Mouse (Mus musculus) midbrain, postnatal 0 days (tissue): ENCODE data around the gene Atf6. TPM values are rescaled to one million over a fixed set of nuclear protein-coding genes. Genes with fewer than 3 reads are reported as not detected.

Experiments used
- ATAC-seq: fragments of 200-750 bp; cut with Nextera tagmentation; 2 replicates; pipeline ENCODE4 v1.8.0; 2017; ENCODE audit warnings: moderate number of reproducible peaks, mild to moderate bottlenecking, moderate TSS enrichment, moderate library complexity; ENCODE audit not compliant: low FRiP score
- DNase-seq: peaks from one replicate; pipeline ENCODE4 v3.0.0-alpha.2; 2015; ENCODE audit warnings: low spot score
- H3K27ac ChIP-seq: fragments of 300-500 bp; sonication (generic); 2 replicates; pipeline ENCODE4 v1.5.1; 2014; ENCODE audit warnings: low read depth, mild to moderate bottlenecking, low read length, mixed read lengths
- H3K27me3 ChIP-seq: fragments of 300-500 bp; sonication (generic); 2 replicates; pipeline ENCODE4 v1.6.1; 2014; ENCODE audit warnings: low read length, control low read depth, mixed read lengths; ENCODE audit not compliant: insufficient read depth
- H3K36me3 ChIP-seq: fragments of 300-500 bp; sonication (generic); 2 replicates; pipeline ENCODE4 v1.6.1; 2014; ENCODE audit warnings: low read length, control low read depth, mixed read lengths; ENCODE audit not compliant: insufficient read depth
- H3K4me1 ChIP-seq: fragments of 300-500 bp; sonication (generic); 2 replicates; pipeline ENCODE4 v1.6.1; 2014; ENCODE audit warnings: mild to moderate bottlenecking, control low read depth, antibody characterized with exemption, low read length, mixed read lengths; ENCODE audit not compliant: insufficient read depth
- H3K4me2 ChIP-seq: fragments of 300-500 bp; sonication (generic); 2 replicates; pipeline ENCODE4 v1.6.1; 2014; ENCODE audit warnings: low read depth, mild to moderate bottlenecking, low read length, mixed read lengths; ENCODE audit not compliant: poor library complexity, severe bottlenecking
- H3K4me3 ChIP-seq: fragments of 300-500 bp; sonication (generic); 2 replicates; pipeline ENCODE4 v1.5.1; 2014; ENCODE audit warnings: low read depth, mild to moderate bottlenecking, low read length, moderate library complexity
- H3K9ac ChIP-seq: fragments of 300-500 bp; sonication (generic); replicated peaks from 2 replicates; pipeline ENCODE4 v1.6.1; 2014; ENCODE audit warnings: mild to moderate bottlenecking, low read length, moderate library complexity, mixed read lengths; ENCODE audit not compliant: poor library complexity, severe bottlenecking
- H3K9me3 ChIP-seq: fragments of 300-500 bp; sonication (generic); 2 replicates; pipeline ENCODE4 v1.6.1; 2016; ENCODE audit warnings: low read length, control low read depth
- CTCF ChIP-seq: IDR thresholded peaks from 2 replicates; pipeline ENCODE4 v1.5.1; 2016; ENCODE audit warnings: antibody characterized with exemption, mild to moderate bottlenecking
- WGBS: fragments of 180-500 bp; shearing (Covaris S2); extraction: QIAGEN DNeasy Blood & Tissue Kit; methylation state at CpG from one replicate; pipeline ENCODE4 v1.1.7; 2014; 5-methylcytosine and 5-hydroxymethylcytosine counted together
- polyA plus RNA-seq: library from polyadenylated mRNA; unstranded; fragments of >200 nt; fragmentation: Nextera tagmentation; extraction: Ambion mirVana; gene quantifications from 2 replicates; pipeline ENCODE4 v1.2.1, GENCODE M21; 2015
- total RNA-seq: library from RNA; depleted of rRNA; stranded (reverse); fragments of >200 nt; gene quantifications from 2 replicates; pipeline ENCODE4 v1.2.3, GENCODE M21; 2014; rRNA removed

The Atf6 gene
- total RNA-seq (17.4 and 21.0 TPM in 2 replicates), polyA plus RNA-seq (5.4 and 5.5 TPM in 2 replicates)

- Histone ChIP-seq H3K9me3 (no peaks in the 10 kb centered on the region), H3K27ac (peak within 1 kb of the TSS; percentile 69), H3K36me3 (no peaks in the 10 kb centered on the region), H3K4me3 (peak within 1 kb of the TSS; percentile 69), H3K9ac (peak within 1 kb of the TSS; percentile 66), H3K4me2 (peak within 1 kb of the TSS; percentile 62), H3K27me3 (no peaks in the 10 kb centered on the region), H3K4me1 (no peaks in the 10 kb centered on the region)
- DNase-seq (peak; percentile 95), ATAC-seq (peak; percentile 76)
- TF ChIP-seq CTCF = no peak
- under 1% methylated on average over 25 of the region's 25 CpGs for WGBS
Measured at GRCm38 (mm10) chr1:170867691-170868105, at the start of gene Atf6. TSS of gene Atf6 (minus strand) at chr1:170867771.

GRCm38 (mm10) chr1:170915657-170916056 lies 48.1 kb upstream of the Atf6 start:
- Histone ChIP-seq H3K9me3 (no peaks in the 10 kb centered on the region), H3K4me2 (no peak overlapping the region), H3K9ac (no peak overlapping the region), H3K27ac (no peak overlapping the region), H3K36me3 (no peaks in the 10 kb centered on the region), H3K27me3 (no peaks in the 10 kb centered on the region; the same call in 1 of the 2 replicates), H3K4me3 (no peak overlapping the region), H3K4me1 (no peaks in the 10 kb centered on the region)
- WGBS = 76% methylated on average over 5 of the region's 5 CpGs
- ATAC-seq = no peak
- TF ChIP-seq CTCF = no peak
- DNase-seq = no peak

GRCm38 (mm10) chr1:170912891-170913615 lies 45.5 kb upstream of the Atf6 start, which contains the start of gene Fcrlb:
TSS of gene Fcrlb (minus strand) at chr1:170912941.
- Histone ChIP-seq H3K4me2 (no peak within 1 kb of the TSS), H3K4me1 (peaks cover 4% of the 10 kb centered on the region; the same call in 1 of the 2 replicates), H3K27me3 (peaks cover 7% of the 10 kb centered on the region), H3K36me3 (no peaks in the 10 kb centered on the region), H3K9me3 (no peaks in the 10 kb centered on the region), H3K4me3 (no peak within 1 kb of the TSS), H3K9ac (no peak within 1 kb of the TSS), H3K27ac (no peak within 1 kb of the TSS)
- DNase-seq (no peak), ATAC-seq (no peak)
- TF ChIP-seq CTCF = no peak
- 57% methylated on average over 5 of the region's 5 CpGs for WGBS

- no peak for TF ChIP-seq CTCF
- Histone ChIP-seq H3K4me1 (peaks cover 9% of the 10 kb centered on the region; the same call in 1 of the 2 replicates), H3K27ac (no peak overlapping the region), H3K9me3 (no peaks in the 10 kb centered on the region), H3K27me3 (peaks cover 10% of the 10 kb centered on the region), H3K9ac (no peak overlapping the region), H3K4me2 (no peak overlapping the region), H3K36me3 (no peaks in the 10 kb centered on the region), H3K4me3 (no peak overlapping the region)
- ATAC-seq (no peak), DNase-seq (no peak)
- whole genome bisulfite sequencing = 82% methylated on average over 11 of the region's 11 CpGs
Measured at GRCm38 (mm10) chr1:170911907-170912660, 44.5 kb upstream of the Atf6 start.

- Histone ChIP-seq H3K27me3 (peaks cover 17% of the 10 kb centered on the region), H3K36me3 (no peaks in the 10 kb centered on the region), H3K27ac (no peak overlapping the region), H3K4me3 (peak overlapping the region; percentile 62), H3K9ac (no peak overlapping the region), H3K9me3 (no peaks in the 10 kb centered on the region), H3K4me1 (peaks cover 9% of the 10 kb centered on the region; the same call in 1 of the 2 replicates), H3K4me2 (peak overlapping the region; percentile 97)
- ATAC-seq (peak; percentile 73; the same call in 1 of the 2 replicates), DNase-seq (peak; percentile 21)
- 2% methylated on average over 21 of the region's 21 CpGs for WGBS
- no peak for TF ChIP-seq CTCF
Measured at GRCm38 (mm10) chr1:170908341-170908740, 40.8 kb upstream of the Atf6 start.
